23 mouse cellular contexts compared by ENCODE assay signal in the genomic region with DNA sequence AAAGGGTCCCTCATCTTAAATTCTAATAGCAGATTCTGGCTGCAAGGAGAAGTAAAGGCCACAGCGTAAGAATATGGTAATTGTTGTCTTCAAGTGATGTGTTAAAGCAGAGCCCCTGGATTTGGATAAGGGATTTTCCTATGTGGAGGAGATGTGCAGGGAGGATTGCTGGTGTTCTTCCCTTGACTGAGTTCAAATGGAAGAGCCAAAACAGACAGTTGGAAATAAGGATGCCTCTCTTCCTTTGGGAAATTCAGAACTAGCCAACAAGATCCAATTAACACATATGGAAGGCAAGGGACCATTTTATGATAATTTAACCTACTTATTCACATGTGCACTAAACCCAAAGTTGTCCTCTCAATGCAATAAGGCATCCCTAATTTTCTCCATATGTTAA.
DNase-seq lines count a peak whose midpoint lies in the region; ATAC-seq and TF ChIP-seq lines count a peak whose summit lies in the region.
"Had no signal": no experiment of that assay in that cellular context is flagged by ENCODE, and none has a peak within 500 bp of the region (broad histone marks: within the 10 kb centered on the region; RNA-seq: fewer than 3 reads in every experiment).

No protein-coding gene starts in this region.

- peaks cover 5% of the 10 kb centered on the region; the same call in 1 of the 2 replicates for H3K4me1 ChIP-seq in forebrain, embryonic 14.5 days (ENCODE audit: control insufficient read depth, insufficient read depth, low read length)
- no peaks in the 10 kb centered on the region for H3K4me1 ChIP-seq in forebrain, embryonic 11.5 days (replicated peaks; ENCODE audit: control insufficient read depth, insufficient read depth, low read length)
- 0 out of 2 replicates have a peak, but pooled peaks cover 6% of the 10 kb centered on the region for H3K4me1 ChIP-seq in hindbrain, postnatal 0 days (ENCODE audit: insufficient read depth, low read length)
- H3K4me1 ChIP-seq in hindbrain, embryonic 10.5 days (replicated peaks): no peaks in the 10 kb centered on the region
- no peaks in the 10 kb centered on the region for H3K4me1 ChIP-seq in neural tube, embryonic 13.5 days (replicated peaks)
- H3K4me1 ChIP-seq: forebrain, embryonic 10.5 days; heart, embryonic 10.5 days; heart, embryonic 13.5 days; hindbrain, embryonic 12.5 days; hindbrain, embryonic 15.5 days had no signal

- H3K27me3 ChIP-seq in forebrain, embryonic 14.5 days (replicated peaks; ENCODE audit: control insufficient read depth, insufficient read depth, low read length): no peaks in the 10 kb centered on the region
- H3K27me3 ChIP-seq in forebrain, embryonic 11.5 days (ENCODE audit: control insufficient read depth, insufficient read depth, low read length): no peaks in the 10 kb centered on the region
- no peaks in the 10 kb centered on the region for H3K27me3 ChIP-seq in hindbrain, postnatal 0 days (ENCODE audit: insufficient read depth, low read length)
- no peaks in the 10 kb centered on the region for H3K27me3 ChIP-seq in hindbrain, embryonic 10.5 days (ENCODE audit: insufficient read depth, poor library complexity, severe bottlenecking)
- H3K27me3 ChIP-seq in neural tube, embryonic 13.5 days: no peaks in the 10 kb centered on the region
- H3K27me3 ChIP-seq: heart, embryonic 13.5 days; hindbrain, embryonic 12.5 days; hindbrain, embryonic 15.5 days had no signal

- no peaks in the 10 kb centered on the region for H3K9me3 ChIP-seq in forebrain, embryonic 14.5 days (replicated peaks; ENCODE audit: control insufficient read depth, low read length)
- no peaks in the 10 kb centered on the region for H3K9me3 ChIP-seq in forebrain, embryonic 11.5 days (ENCODE audit: control insufficient read depth, low read length)
- no peaks in the 10 kb centered on the region for H3K9me3 ChIP-seq in hindbrain, postnatal 0 days (ENCODE audit: low read length)
- no peaks in the 10 kb centered on the region for H3K9me3 ChIP-seq in hindbrain, embryonic 10.5 days
- no peaks in the 10 kb centered on the region for H3K9me3 ChIP-seq in neural tube, embryonic 13.5 days
- H3K9me3 ChIP-seq: forebrain, embryonic 10.5 days; heart, embryonic 10.5 days; heart, embryonic 13.5 days; hindbrain, embryonic 12.5 days; hindbrain, embryonic 15.5 days had no signal

- H3K9ac ChIP-seq in forebrain, embryonic 14.5 days (ENCODE audit: low read length): no peak overlapping the region
- H3K9ac ChIP-seq in forebrain, embryonic 11.5 days (ENCODE audit: low read length): no peak overlapping the region
- H3K9ac ChIP-seq in hindbrain, postnatal 0 days (replicated peaks; ENCODE audit: low read length): no peak overlapping the region
- H3K9ac ChIP-seq in neural tube, embryonic 13.5 days: no peak overlapping the region
- H3K9ac ChIP-seq: heart, embryonic 13.5 days; hindbrain, embryonic 12.5 days; hindbrain, embryonic 15.5 days had no signal

- no peaks in the 10 kb centered on the region for H3K36me3 ChIP-seq in forebrain, embryonic 14.5 days (ENCODE audit: control insufficient read depth, insufficient read depth, low read length)
- no peaks in the 10 kb centered on the region for H3K36me3 ChIP-seq in forebrain, embryonic 11.5 days (ENCODE audit: control insufficient read depth, insufficient read depth, low read length)
- H3K36me3 ChIP-seq in hindbrain, postnatal 0 days (ENCODE audit: insufficient read depth, low read length): no peaks in the 10 kb centered on the region
- H3K36me3 ChIP-seq in hindbrain, embryonic 10.5 days: no peaks in the 10 kb centered on the region
- H3K36me3 ChIP-seq in neural tube, embryonic 13.5 days: no peaks in the 10 kb centered on the region
- H3K36me3 ChIP-seq: forebrain, embryonic 10.5 days; heart, embryonic 10.5 days; heart, embryonic 13.5 days; hindbrain, embryonic 12.5 days; hindbrain, embryonic 15.5 days had no signal

- 36% methylated on average over 1 of the region's 1 CpGs for whole genome bisulfite sequencing in forebrain, embryonic 14.5 days
- WGBS in forebrain, embryonic 11.5 days: 55% methylated on average over 1 of the region's 1 CpGs
- WGBS in hindbrain, postnatal 0 days: 65% methylated on average over 1 of the region's 1 CpGs
- 81% methylated on average over 1 of the region's 1 CpGs for WGBS in hindbrain, embryonic 10.5 days
- 65% methylated on average over 1 of the region's 1 CpGs for WGBS in neural tube, embryonic 13.5 days

- no peak overlapping the region for H3K4me3 ChIP-seq in forebrain, embryonic 14.5 days (ENCODE audit: low read depth, low read length)
- no peak overlapping the region for H3K4me3 ChIP-seq in forebrain, embryonic 11.5 days (ENCODE audit: low read depth, low read length)
- no peak overlapping the region for H3K4me3 ChIP-seq in hindbrain, postnatal 0 days (ENCODE audit: low read length)
- no peak overlapping the region for H3K4me3 ChIP-seq in hindbrain, embryonic 10.5 days
- no peak overlapping the region for H3K4me3 ChIP-seq in neural tube, embryonic 13.5 days
- H3K4me3 ChIP-seq: forebrain, embryonic 10.5 days; heart, adult 2 months; heart, embryonic 10.5 days; heart, embryonic 13.5 days; hindbrain, embryonic 12.5 days; hindbrain, embryonic 15.5 days had no signal

- DNase-seq in forebrain, embryonic 14.5 days (ENCODE audit: low spot score): peak; percentile 28
- DNase-seq in forebrain, embryonic 11.5 days (ENCODE audit: low spot score): no peak
- DNase-seq in hindbrain, postnatal 0 days (ENCODE audit: low spot score): peak; percentile 6
- no peak for DNase-seq in hindbrain, embryonic 10.5 days (ENCODE audit: low spot score)
- DNase-seq in neural tube, embryonic 10.5 days (ENCODE audit: extremely low spot score, low spot score): no peak
- no peak for DNase-seq in layer of hippocampus, postnatal 14 days (ENCODE audit: low spot score in 2 of 2)
- DNase-seq: adrenal gland, adult 8-10 months; adrenal gland, postnatal 25 days; cerebellum, adult 18-20 months; cerebellum, adult 9-10 months; cerebellum, postnatal 14 days; gastrocnemius, postnatal 10 days; gastrocnemius, postnatal 36 days; heart, adult 2 months; heart, postnatal 14 days; heart, postnatal 4 days had no signal

- ATAC-seq in forebrain, embryonic 14.5 days: peak; percentile 22; the same call in 1 of the 2 replicates
- no peak for ATAC-seq in forebrain, embryonic 11.5 days (replicated peaks; ENCODE audit: low FRiP score)
- no peak for ATAC-seq in hindbrain, postnatal 0 days
- ATAC-seq in neural tube, embryonic 13.5 days (ENCODE audit: low read depth): peak; percentile 65; the same call in 1 of the 2 replicates
- ATAC-seq: activated CD4-positive, CD25-positive, alpha-beta regulatory T cell, adult 4 months had no signal

- no peak overlapping the region for H3K27ac ChIP-seq in forebrain, embryonic 14.5 days (ENCODE audit: low read depth, low read length)
- H3K27ac ChIP-seq in forebrain, embryonic 11.5 days (ENCODE audit: low read depth, low read length): no peak overlapping the region
- H3K27ac ChIP-seq in hindbrain, postnatal 0 days: no peak overlapping the region
- H3K27ac ChIP-seq in hindbrain, embryonic 10.5 days: no peak overlapping the region
- no peak overlapping the region for H3K27ac ChIP-seq in neural tube, embryonic 13.5 days (replicated peaks)
- H3K27ac ChIP-seq: forebrain, embryonic 10.5 days; heart, adult 2 months; heart, embryonic 10.5 days; heart, embryonic 13.5 days; hindbrain, embryonic 12.5 days; hindbrain, embryonic 15.5 days had no signal

- TF ChIP-seq CTCF in hindbrain, postnatal 0 days (IDR thresholded peaks at IDR 0.05; ENCODE audit: low read depth): no peak

- no peak overlapping the region for H3K4me2 ChIP-seq in forebrain, embryonic 14.5 days (ENCODE audit: low read length)
- H3K4me2 ChIP-seq in forebrain, embryonic 11.5 days (ENCODE audit: low read depth, low read length, severe bottlenecking): no peak overlapping the region
- H3K4me2 ChIP-seq in hindbrain, postnatal 0 days (ENCODE audit: low read depth, low read length): no peak overlapping the region
- no peak overlapping the region for H3K4me2 ChIP-seq in neural tube, embryonic 13.5 days
- H3K4me2 ChIP-seq: heart, embryonic 13.5 days; hindbrain, embryonic 12.5 days; hindbrain, embryonic 15.5 days had no signal

Comparison
In these comparisons a context has a peak if more than half of its experiments do, and no peak if none do; other contexts are left out.
1. ATAC-seq: peak in forebrain, embryonic 14.5 days (single experiment) and neural tube, embryonic 13.5 days (single experiment); none in forebrain, embryonic 11.5 days (single experiment) and hindbrain, postnatal 0 days (single experiment).
2. DNase-seq: peak in forebrain, embryonic 14.5 days (single experiment) and hindbrain, postnatal 0 days (single experiment); none in forebrain, embryonic 11.5 days (single experiment), hindbrain, embryonic 10.5 days (single experiment), neural tube, embryonic 10.5 days (single experiment) and layer of hippocampus, postnatal 14 days (0 of 2).